Mouse (Mus musculus) olfactory bulb, adult 2 months (tissue): ENCODE measurements around the gene Olfr49. TPM values are rescaled to one million over a fixed set of nuclear protein-coding genes. Genes with fewer than 3 reads are reported as not detected.

Experiments used
- H3K27ac ChIP-seq: fragments of 200-500 bp; 2 replicates; pipeline ENCODE4 v1.5.1; 2012; ENCODE audit warnings: low read depth, low read length; ENCODE audit not compliant: insufficient read depth
- H3K4me1 ChIP-seq: fragments of 200-500 bp; 2 replicates; pipeline ENCODE4 v1.6.1; 2012; ENCODE audit warnings: low read length; ENCODE audit not compliant: control insufficient read depth, insufficient read depth
- H3K4me3 ChIP-seq: fragments of 200-500 bp; 2 replicates; pipeline ENCODE4 v1.5.1; 2012; ENCODE audit warnings: mild to moderate bottlenecking, low read depth, low read length, moderate library complexity; ENCODE audit not compliant: insufficient read depth
- CTCF ChIP-seq: fragments of 200-500 bp; IDR thresholded peaks from 2 replicates; pipeline ENCODE4 v1.5.1; 2012; ENCODE audit warnings: low read depth, mild to moderate bottlenecking, low read length, moderate library complexity; ENCODE audit not compliant: insufficient read depth
- POLR2A ChIP-seq: fragments of 200-500 bp; IDR thresholded peaks from 2 replicates; pipeline ENCODE4 v1.6.1; 2012; ENCODE audit warnings: mild to moderate bottlenecking, low read depth, low read length, moderate library complexity; ENCODE audit not compliant: insufficient read depth
- WGBS: fragments of 180-500 bp; shearing (Covaris S2); methylation state at CpG from one replicate; pipeline ENCODE4 v1.1.7; 2018; 5-methylcytosine and 5-hydroxymethylcytosine counted together
- polyA plus RNA-seq: library from polyadenylated mRNA; stranded (reverse); fragments of >200 nt; gene quantifications from 2 replicates; pipeline ENCODE4 v1.2.4, GENCODE M21; 2012; ENCODE audit warnings: low replicate concordance; ENCODE audit not compliant: missing spikeins, insufficient read depth, insufficient read length

Olfr49 gene
- polyA plus RNA-seq, 1 experiment = not detected

- Histone ChIP-seq H3K27ac (no peak overlapping the region), H3K4me1 (no peaks in the 10 kb centered on the region), H3K4me3 (no peak overlapping the region)
- no peak for TF ChIP-seq CTCF
- TF ChIP-seq POLR2A = no peak
- WGBS = 21% methylated on average over 3 of the region's 3 CpGs
Measured at GRCm38 (mm10) chr14:54311763-54312162, 27.0 kb upstream of the Olfr49 start.

GRCm38 (mm10) chr14:54300676-54301075 lies 15.9 kb upstream of the Olfr49 start:
- TF ChIP-seq CTCF = no peak
- Histone ChIP-seq H3K27ac (no peak overlapping the region), H3K4me3 (no peak overlapping the region), H3K4me1 (no peaks in the 10 kb centered on the region)
- WGBS = 80% methylated on average over 3 of the region's 3 CpGs

DNA sequence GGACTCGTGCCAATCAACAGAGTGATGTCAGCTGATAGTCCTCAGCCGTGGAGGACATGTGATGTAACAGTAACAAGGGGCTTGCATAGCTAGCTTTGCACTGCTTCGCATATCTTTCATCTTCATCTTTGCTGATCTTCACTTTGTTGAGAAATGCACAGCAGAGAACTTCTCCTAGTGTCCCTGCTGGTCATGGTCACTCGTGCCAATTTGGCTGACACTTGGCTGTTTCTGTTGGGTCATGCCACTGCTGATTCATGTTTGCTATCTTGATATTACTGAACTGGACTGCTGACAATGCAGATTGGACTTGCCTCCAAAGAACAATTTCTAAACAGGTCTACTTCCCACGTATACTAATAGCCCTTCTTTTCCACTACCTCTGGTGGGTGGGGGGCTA lies 15.4 kb upstream of the Olfr49 start:
- H3K4me3 ChIP-seq = no peak overlapping the region
- H3K27ac ChIP-seq = no peak overlapping the region
- TF ChIP-seq POLR2A (no peak), CTCF (no peak)
- H3K4me1 ChIP-seq = no peaks in the 10 kb centered on the region
- 84% methylated on average over 5 of the region's 5 CpGs for WGBS

DNA sequence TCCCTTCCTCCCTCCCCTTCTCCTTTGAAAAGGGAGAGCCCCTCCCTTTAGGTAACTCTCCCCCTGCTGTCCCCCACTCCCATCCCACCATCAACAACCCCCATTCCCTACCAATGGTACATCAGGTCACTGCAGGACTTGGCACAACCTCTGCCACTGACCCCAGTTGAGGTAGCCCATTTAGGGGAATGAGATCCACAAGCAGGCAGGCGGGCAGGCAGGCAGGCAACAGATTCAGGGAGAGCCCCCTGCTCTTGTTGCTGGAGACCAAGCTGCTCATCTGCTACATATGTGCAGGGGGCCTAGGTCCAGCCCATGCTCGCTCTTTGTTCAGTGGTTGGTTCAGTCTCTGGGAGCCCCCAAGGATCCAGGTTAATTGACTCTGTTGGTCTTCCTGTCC lies 8.3 kb downstream of the Olfr49 start:
- H3K27ac ChIP-seq = no peak overlapping the region
- no peak overlapping the region for H3K4me3 ChIP-seq
- no peaks in the 10 kb centered on the region for H3K4me1 ChIP-seq
- no peak for TF ChIP-seq POLR2A
- TF ChIP-seq CTCF = no peak
- 95% methylated on average over 2 of the region's 2 CpGs for WGBS

- no peaks in the 10 kb centered on the region for H3K4me1 ChIP-seq
- H3K4me3 ChIP-seq = no peak overlapping the region
- no peak overlapping the region for H3K27ac ChIP-seq
- no peak for TF ChIP-seq POLR2A
- TF ChIP-seq CTCF = no peak
- 92% methylated on average over 3 of the region's 3 CpGs for WGBS
Measured at GRCm38 (mm10) chr14:54272696-54273095, 12.0 kb downstream of the Olfr49 start.

GRCm38 (mm10) chr14:54271976-54272606 lies 12.6 kb downstream of the Olfr49 start:
- Histone ChIP-seq H3K4me3 (no peak overlapping the region), H3K4me1 (no peaks in the 10 kb centered on the region), H3K27ac (no peak overlapping the region)
- TF ChIP-seq CTCF = no peak
- TF ChIP-seq POLR2A = no peak
- WGBS = 69% methylated on average over 3 of the region's 3 CpGs

DNA sequence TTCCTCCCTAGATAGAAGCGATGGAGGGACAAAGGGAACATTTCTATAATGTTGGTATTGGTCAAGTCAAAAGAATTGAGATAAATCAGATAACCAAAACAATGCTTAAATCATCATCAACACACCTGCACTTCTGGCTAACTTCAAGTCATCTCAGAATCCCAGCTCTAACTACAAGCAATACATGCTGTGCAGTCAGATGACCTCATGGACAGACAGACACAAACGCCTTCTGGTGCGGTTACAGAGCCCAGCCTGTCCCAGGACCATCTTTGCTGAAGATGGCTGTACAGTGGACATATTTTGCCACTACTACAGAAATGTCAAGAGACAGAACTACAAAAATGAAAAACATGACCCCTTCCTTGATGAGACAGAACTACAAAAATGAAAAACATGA lies 14.3 kb downstream of the Olfr49 start:
- Histone ChIP-seq H3K4me1 (no peaks in the 10 kb centered on the region), H3K27ac (no peak overlapping the region), H3K4me3 (no peak overlapping the region)
- WGBS = 96% methylated on average over 3 of the region's 3 CpGs
- TF ChIP-seq CTCF (no peak), POLR2A (no peak)

GRCm38 (mm10) chr14:54269566-54269965 lies 15.2 kb downstream of the Olfr49 start:
- H3K4me1 ChIP-seq = no peaks in the 10 kb centered on the region
- 93% methylated on average over 3 of the region's 3 CpGs for WGBS
- no peak overlapping the region for H3K4me3 ChIP-seq
- no peak for TF ChIP-seq CTCF
- H3K27ac ChIP-seq = no peak overlapping the region

GRCm38 (mm10) chr14:54267966-54268365 lies 16.8 kb downstream of the Olfr49 start:
- no peaks in the 10 kb centered on the region for H3K4me1 ChIP-seq
- no peak for TF ChIP-seq CTCF
- TF ChIP-seq POLR2A = no peak
- WGBS = 93% methylated on average over 10 of the region's 10 CpGs
- no peak overlapping the region for H3K27ac ChIP-seq
- no peak overlapping the region for H3K4me3 ChIP-seq

DNA sequence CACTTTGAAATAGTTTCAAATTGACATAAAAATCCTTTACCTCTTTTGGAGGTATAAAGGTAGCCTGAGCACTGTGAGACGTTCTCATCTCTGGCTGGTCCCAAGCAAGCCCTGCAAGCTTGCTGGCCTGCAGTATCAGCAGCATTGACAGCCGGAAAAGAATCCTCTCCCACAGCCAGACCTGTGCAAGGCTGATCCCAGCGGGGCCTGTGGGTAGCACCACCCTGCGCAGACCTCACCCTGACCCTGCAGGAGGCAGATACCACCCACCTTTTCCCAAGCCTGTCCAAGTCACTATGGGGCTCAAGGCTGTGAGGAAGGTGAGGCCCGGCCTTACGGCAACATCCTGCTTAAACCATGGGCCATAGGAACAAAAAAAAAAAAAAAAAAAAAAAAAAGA lies 18.8 kb downstream of the Olfr49 start:
- WGBS = 86% methylated on average over 6 of the region's 6 CpGs
- Histone ChIP-seq H3K27ac (no peak overlapping the region), H3K4me1 (no peaks in the 10 kb centered on the region), H3K4me3 (no peak overlapping the region)
- TF ChIP-seq CTCF = no peak
- TF ChIP-seq POLR2A = no peak
